Mouse (Mus musculus): ENCODE data around the gene Vdac2. TPM values are rescaled to one million over a fixed set of nuclear protein-coding genes. Genes with fewer than 3 reads are reported as not detected.

Vdac2 gene
- 444 and 446 TPM in 2 replicates for polyA plus RNA-seq (2016; fragmentation: Nextera tagmentation; extraction: Ambion mirVana)

DNA sequence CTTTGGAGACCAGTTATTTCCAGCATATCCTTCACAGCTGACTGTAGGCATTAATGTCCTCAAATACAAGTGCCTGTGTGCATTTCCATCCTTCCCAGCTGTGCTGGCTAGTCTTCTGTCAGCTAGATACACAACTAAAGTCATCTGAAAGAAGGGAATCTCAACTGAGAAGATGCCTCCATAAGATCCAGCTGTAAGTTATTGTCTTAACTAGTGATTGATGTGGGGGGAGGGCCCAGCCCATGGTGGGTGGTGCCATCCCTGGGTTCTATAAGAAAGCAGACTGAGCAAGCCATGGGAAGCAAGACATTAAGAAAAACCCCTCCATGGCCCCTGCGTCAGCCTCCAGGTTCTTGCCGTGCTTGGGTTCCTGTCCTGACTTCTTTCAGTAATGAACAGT is at the start of gene Vdac2:
Gene Vdac2, plus strand, starts transcription at position 301 of the 400 bp plus-strand sequence.
- peak within 1 kb of the TSS; percentile 15; the same call in 1 of the 2 replicates for H3K4me2 ChIP-seq

GRCm38 (mm10) chr14:21776201-21776600 is 48.8 kb upstream of the Vdac2 start:
- Histone ChIP-seq H3K4me1 (replicated peaks) (peaks cover 6% of the 10 kb centered on the region; the same call in 1 of the 2 replicates), H3K36me3 (peaks cover 42% of the 10 kb centered on the region), H3K27ac (ENCODE audit: poor library complexity, severe bottlenecking) (no peak overlapping the region), H3K9me3 (replicated peaks) (0 out of 2 replicates have a peak, but pooled peaks cover 2% of the 10 kb centered on the region), H3K4me3 (no peak overlapping the region), H3K9ac (no peak overlapping the region), H3K4me2 (no peak overlapping the region), H3K27me3 (replicated peaks) (no peaks in the 10 kb centered on the region)
- no peak for ATAC-seq (ENCODE audit: insufficient number of reproducible peaks, low FRiP score)
- 87% methylated on average over 4 of the region's 4 CpGs for WGBS

More for the DNA sequence above, at the start of gene Vdac2:
- ATAC-seq (ENCODE audit: insufficient number of reproducible peaks, low FRiP score), result no peak
- Histone ChIP-seq H3K4me1 (replicated peaks) (peaks cover 64% of the 10 kb centered on the region), H3K27ac (ENCODE audit: poor library complexity, severe bottlenecking) (peak within 1 kb of the TSS; percentile 97), H3K27me3 (replicated peaks) (no peaks in the 10 kb centered on the region), H3K4me3 (no peak within 1 kb of the TSS), H3K9ac (no peak within 1 kb of the TSS), H3K36me3 (no peaks in the 10 kb centered on the region), H3K9me3 (replicated peaks) (no peaks in the 10 kb centered on the region)
- WGBS, result 78% methylated on average over 2 of the region's 2 CpGs

DNA sequence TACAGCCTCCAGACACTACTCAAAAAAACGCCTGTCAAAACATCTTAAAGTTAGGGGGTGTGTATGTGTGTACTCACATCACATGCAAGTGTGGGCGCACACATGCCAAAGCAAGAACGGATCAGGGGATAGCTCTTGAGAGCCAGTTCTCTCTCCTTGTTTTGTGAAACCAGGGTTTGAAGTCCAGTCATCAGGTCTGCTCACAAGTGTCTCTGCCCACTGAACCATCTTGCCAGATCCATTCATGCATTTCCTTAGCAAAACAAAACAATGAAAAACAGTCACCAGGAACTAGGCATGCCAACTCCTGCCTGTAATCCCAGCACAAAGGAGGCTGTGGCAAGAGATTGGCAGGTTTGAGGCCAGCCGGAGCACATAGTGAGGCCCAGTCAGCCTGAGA is 38.5 kb upstream of the Vdac2 start:
- WGBS, result 75% methylated on average over 4 of the region's 4 CpGs
- Histone ChIP-seq H3K9me3 (replicated peaks) (no peaks in the 10 kb centered on the region), H3K4me2 (no peak overlapping the region), H3K27me3 (replicated peaks) (no peaks in the 10 kb centered on the region), H3K9ac (no peak overlapping the region), H3K36me3 (peaks cover 49% of the 10 kb centered on the region), H3K4me1 (replicated peaks) (0 out of 2 replicates have a peak, but pooled peaks cover 3% of the 10 kb centered on the region), H3K27ac (ENCODE audit: poor library complexity, severe bottlenecking) (no peak overlapping the region), H3K4me3 (no peak overlapping the region)
- no peak for ATAC-seq (ENCODE audit: insufficient number of reproducible peaks, low FRiP score)

- ATAC-seq (ENCODE audit: insufficient number of reproducible peaks, low FRiP score), result no peak
- H3K4me2 ChIP-seq, result no peak overlapping the region
- 83% methylated on average over 3 of the region's 3 CpGs for WGBS
- H3K9ac ChIP-seq, result no peak overlapping the region
- 0 out of 2 replicates have a peak, but pooled peaks cover 3% of the 10 kb centered on the region for H3K4me1 ChIP-seq (replicated peaks)
- H3K9me3 ChIP-seq (replicated peaks), result no peaks in the 10 kb centered on the region
- H3K27me3 ChIP-seq (replicated peaks), result no peaks in the 10 kb centered on the region
- H3K36me3 ChIP-seq, result peaks cover 45% of the 10 kb centered on the region
- no peak overlapping the region for H3K27ac ChIP-seq (ENCODE audit: poor library complexity, severe bottlenecking)
- H3K4me3 ChIP-seq, result no peak overlapping the region
Observed at GRCm38 (mm10) chr14:21787374-21787773, 37.7 kb upstream of the Vdac2 start.

GRCm38 (mm10) chr14:21788121-21788520 is 36.9 kb upstream of the Vdac2 start:
- 91% methylated on average over 5 of the region's 5 CpGs for WGBS
- ATAC-seq (ENCODE audit: insufficient number of reproducible peaks, low FRiP score), result no peak
- Histone ChIP-seq H3K4me3 (no peak overlapping the region), H3K27me3 (replicated peaks) (no peaks in the 10 kb centered on the region), H3K9me3 (replicated peaks) (no peaks in the 10 kb centered on the region), H3K4me2 (no peak overlapping the region), H3K4me1 (replicated peaks) (0 out of 2 replicates have a peak, but pooled peaks cover 3% of the 10 kb centered on the region), H3K9ac (no peak overlapping the region), H3K27ac (ENCODE audit: poor library complexity, severe bottlenecking) (no peak overlapping the region), H3K36me3 (peaks cover 52% of the 10 kb centered on the region)

GRCm38 (mm10) chr14:21790585-21791251 is 34.3 kb upstream of the Vdac2 start:
- Histone ChIP-seq H3K27me3 (replicated peaks) (no peaks in the 10 kb centered on the region), H3K9ac (no peak overlapping the region), H3K4me3 (no peak overlapping the region), H3K9me3 (replicated peaks) (no peaks in the 10 kb centered on the region), H3K27ac (ENCODE audit: poor library complexity, severe bottlenecking) (no peak overlapping the region), H3K4me2 (no peak overlapping the region), H3K4me1 (replicated peaks) (0 out of 2 replicates have a peak, but pooled peaks cover 3% of the 10 kb centered on the region), H3K36me3 (peaks cover 54% of the 10 kb centered on the region)
- WGBS, result 87% methylated on average over 9 of the region's 9 CpGs
- ATAC-seq (ENCODE audit: insufficient number of reproducible peaks, low FRiP score), result no peak

- no peak overlapping the region for H3K9ac ChIP-seq
- no peak for ATAC-seq (ENCODE audit: insufficient number of reproducible peaks, low FRiP score)
- no peak overlapping the region for H3K4me3 ChIP-seq
- 83% methylated on average over 4 of the region's 4 CpGs for WGBS
- H3K27me3 ChIP-seq (replicated peaks), result no peaks in the 10 kb centered on the region
- H3K4me1 ChIP-seq (replicated peaks), result no peaks in the 10 kb centered on the region
- no peak overlapping the region for H3K27ac ChIP-seq (ENCODE audit: poor library complexity, severe bottlenecking)
- no peaks in the 10 kb centered on the region for H3K9me3 ChIP-seq (replicated peaks)
- no peak overlapping the region for H3K4me2 ChIP-seq
- peaks cover 49% of the 10 kb centered on the region for H3K36me3 ChIP-seq
Observed at GRCm38 (mm10) chr14:21791722-21792121, 33.3 kb upstream of the Vdac2 start.

DNA sequence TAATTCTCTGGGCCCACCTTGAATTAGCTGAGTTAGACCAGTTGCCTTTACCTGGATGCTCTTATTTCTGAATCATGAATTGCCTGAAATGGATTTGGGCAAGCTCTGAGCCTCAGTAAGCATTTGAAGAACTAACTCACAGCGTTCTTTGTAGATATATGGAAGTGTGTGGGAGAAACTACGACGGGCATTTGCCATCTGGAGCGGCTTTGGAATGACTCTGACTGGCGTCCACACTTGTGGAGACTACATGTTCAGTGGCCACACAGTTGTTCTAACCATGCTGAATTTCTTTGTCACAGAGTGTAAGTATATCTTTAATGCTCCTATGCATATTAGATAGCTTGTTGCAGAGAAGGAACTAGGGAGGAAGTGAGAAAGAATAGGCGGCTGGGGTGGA is 32.8 kb upstream of the Vdac2 start:
- Histone ChIP-seq H3K9ac (no peak overlapping the region), H3K36me3 (peaks cover 49% of the 10 kb centered on the region), H3K4me2 (no peak overlapping the region), H3K4me3 (no peak overlapping the region), H3K27me3 (replicated peaks) (no peaks in the 10 kb centered on the region), H3K9me3 (replicated peaks) (no peaks in the 10 kb centered on the region), H3K4me1 (replicated peaks) (no peaks in the 10 kb centered on the region), H3K27ac (ENCODE audit: poor library complexity, severe bottlenecking) (no peak overlapping the region)
- 90% methylated on average over 6 of the region's 6 CpGs for WGBS
- no peak for ATAC-seq (ENCODE audit: insufficient number of reproducible peaks, low FRiP score)

- Histone ChIP-seq H3K27me3 (replicated peaks) (no peaks in the 10 kb centered on the region), H3K36me3 (peaks cover 20% of the 10 kb centered on the region), H3K27ac (ENCODE audit: poor library complexity, severe bottlenecking) (no peak overlapping the region), H3K4me2 (no peak overlapping the region), H3K9ac (no peak overlapping the region), H3K9me3 (replicated peaks) (no peaks in the 10 kb centered on the region), H3K4me3 (no peak overlapping the region), H3K4me1 (replicated peaks) (no peaks in the 10 kb centered on the region)
- WGBS, result 90% methylated on average over 4 of the region's 4 CpGs
- no peak for ATAC-seq (ENCODE audit: insufficient number of reproducible peaks, low FRiP score)
Observed at GRCm38 (mm10) chr14:21800641-21801040, 24.4 kb upstream of the Vdac2 start.

DNA sequence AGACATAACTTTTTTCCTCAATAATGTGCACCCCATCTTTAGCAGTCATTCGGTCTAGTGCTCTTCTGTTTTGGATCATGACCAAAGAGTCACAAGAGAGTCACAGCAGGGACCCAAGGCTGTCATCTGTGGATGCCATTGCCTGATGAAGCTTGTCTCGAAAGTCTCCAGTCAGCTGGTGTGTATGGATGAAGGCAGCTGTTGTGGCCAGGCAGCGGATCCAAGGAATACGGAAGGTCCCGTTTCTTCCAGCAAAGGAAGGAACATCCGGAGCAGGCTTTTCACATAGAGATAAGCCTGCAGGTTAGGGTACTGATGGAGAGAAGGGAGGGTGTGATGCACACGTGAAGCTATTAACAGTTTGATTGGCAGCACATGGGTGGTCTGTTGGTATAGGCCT is 23.4 kb upstream of the Vdac2 start:
- Histone ChIP-seq H3K27me3 (replicated peaks) (no peaks in the 10 kb centered on the region), H3K4me3 (no peak overlapping the region), H3K9me3 (replicated peaks) (no peaks in the 10 kb centered on the region), H3K4me2 (no peak overlapping the region), H3K9ac (no peak overlapping the region), H3K36me3 (peaks cover 17% of the 10 kb centered on the region), H3K4me1 (replicated peaks) (peaks cover 3% of the 10 kb centered on the region), H3K27ac (ENCODE audit: poor library complexity, severe bottlenecking) (no peak overlapping the region)
- 74% methylated on average over 7 of the region's 7 CpGs for WGBS
- ATAC-seq (ENCODE audit: insufficient number of reproducible peaks, low FRiP score), result no peak

DNA sequence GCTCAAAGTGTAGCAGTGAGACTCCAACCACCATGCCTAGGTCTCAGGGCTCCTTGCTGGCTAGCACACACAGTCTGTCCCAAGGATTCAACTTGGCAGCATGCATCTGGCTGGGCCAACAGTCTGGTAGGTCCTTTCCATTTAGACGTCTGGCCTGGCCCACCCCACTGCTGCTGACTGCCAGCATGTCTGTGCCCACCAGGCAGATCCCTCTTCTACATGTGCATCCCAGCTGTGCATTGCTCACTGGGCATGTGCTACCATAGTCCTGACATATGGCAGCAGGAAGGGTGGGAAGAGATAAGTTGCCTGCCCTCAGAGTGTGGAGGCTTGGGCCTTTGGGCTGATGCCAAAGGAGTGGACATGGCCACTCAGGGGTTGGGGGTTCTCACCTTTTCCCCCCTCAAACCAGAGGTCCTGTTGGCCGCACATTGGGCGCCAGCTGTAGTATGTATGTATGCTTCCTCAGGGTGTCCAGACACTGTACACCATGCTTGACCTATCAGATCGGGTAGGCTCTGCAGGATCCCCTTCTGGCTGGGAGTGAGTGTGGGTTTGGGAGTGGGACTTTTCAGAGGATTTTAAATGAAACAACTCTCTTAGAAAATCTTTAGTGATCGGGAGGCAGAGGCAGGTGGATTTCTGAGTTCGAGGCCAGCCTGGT is 22.4 kb upstream of the Vdac2 start:
- Histone ChIP-seq H3K4me2 (no peak overlapping the region), H3K27ac (ENCODE audit: poor library complexity, severe bottlenecking) (no peak overlapping the region), H3K9ac (no peak overlapping the region), H3K9me3 (replicated peaks) (no peaks in the 10 kb centered on the region), H3K27me3 (replicated peaks) (no peaks in the 10 kb centered on the region), H3K4me1 (replicated peaks) (peaks cover 7% of the 10 kb centered on the region), H3K4me3 (no peak overlapping the region), H3K36me3 (peaks cover 17% of the 10 kb centered on the region)
- ATAC-seq (ENCODE audit: insufficient number of reproducible peaks, low FRiP score), result no peak
- 87% methylated on average over 6 of the region's 6 CpGs for WGBS
